Mouse (Mus musculus) stomach, postnatal 0 days (tissue): ENCODE measurements at regions not wholly inside any gene's neighbourhood (a gene's known extent, or its start where the extent isn't known, plus 50 kb on each side); places are given as distances from the start of the nearest gene placed in this dataset.

Experiments
- CTCF ChIP-seq: IDR thresholded peaks from 2 replicates; pipeline ENCODE4 v1.5.1; 2016; ENCODE audit warnings: antibody characterized with exemption, low read depth, mild to moderate bottlenecking, moderate library complexity
- EP300 ChIP-seq: optimal IDR thresholded peaks from 2 replicates; pipeline ENCODE3; 2016; ENCODE audit warnings: antibody characterized with exemption

DNA sequence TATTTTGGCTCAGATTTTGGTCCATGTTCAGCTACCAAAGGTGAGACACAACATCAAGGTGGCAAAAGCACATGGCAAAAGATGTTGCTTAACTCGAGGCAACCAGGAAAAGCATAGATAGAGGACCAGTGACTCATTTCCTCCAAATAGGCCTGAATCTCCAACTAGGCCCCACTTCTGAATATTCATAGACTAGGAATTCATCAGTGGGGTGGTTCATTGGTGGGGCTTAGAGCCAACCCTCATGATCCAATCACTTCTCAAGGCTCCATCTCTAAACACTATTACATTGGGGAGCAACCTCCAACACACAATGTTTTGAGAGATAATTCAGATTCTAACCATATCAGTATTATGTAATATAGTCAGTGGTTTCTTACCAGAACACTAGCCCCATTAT, 161.6 kb downstream of the Gm21897 start:
- TF ChIP-seq EP300, result no peak
- TF ChIP-seq CTCF, result no peak
